Mouse (Mus musculus) forebrain, embryonic 12.5 days (tissue): Measurements from ENCODE around the gene Slc38a9. TPM values are rescaled to one million over a fixed set of nuclear protein-coding genes. Genes with fewer than 3 reads are reported as not detected.

ENCODE experiments used
- ATAC-seq: fragments of 200-750 bp; cut with Nextera tagmentation; 2 replicates; pipeline ENCODE4 v1.8.0; 2017; ENCODE audit warnings: moderate TSS enrichment; ENCODE audit not compliant: low FRiP score
- H3K27ac ChIP-seq: fragments of 300-500 bp; sonication (generic); 2 replicates; pipeline ENCODE4 v1.5.1; 2016; ENCODE audit warnings: mild to moderate bottlenecking
- H3K27me3 ChIP-seq: fragments of 300-500 bp; sonication (generic); 2 replicates; pipeline ENCODE4 v1.6.1; 2016; ENCODE audit warnings: mild to moderate bottlenecking
- H3K36me3 ChIP-seq: fragments of 300-500 bp; sonication (generic); replicated peaks from 2 replicates; pipeline ENCODE4 v1.6.1; 2016; ENCODE audit warnings: mild to moderate bottlenecking
- H3K4me1 ChIP-seq: fragments of 300-500 bp; sonication (generic); 2 replicates; pipeline ENCODE4 v1.6.1; 2016
- H3K4me2 ChIP-seq: fragments of 300-500 bp; sonication (generic); 2 replicates; pipeline ENCODE4 v1.6.1; 2016; ENCODE audit warnings: mild to moderate bottlenecking, moderate library complexity
- H3K4me3 ChIP-seq: fragments of 300-500 bp; sonication (generic); replicated peaks from 2 replicates; pipeline ENCODE4 v1.5.1; 2016; ENCODE audit warnings: mild to moderate bottlenecking
- H3K9ac ChIP-seq: fragments of 300-500 bp; sonication (generic); 2 replicates; pipeline ENCODE4 v1.6.1; 2016; ENCODE audit warnings: mild to moderate bottlenecking
- H3K9me3 ChIP-seq: fragments of 300-500 bp; sonication (generic); 2 replicates; pipeline ENCODE4 v1.6.1; 2016
- WGBS: fragments of 180-500 bp; shearing (Covaris S2); methylation state at CpG from one replicate; pipeline ENCODE4 v1.1.7; 2016; 5-methylcytosine and 5-hydroxymethylcytosine counted together
- polyA plus RNA-seq: library from polyadenylated mRNA; unstranded; fragments of >200 nt; fragmentation: Nextera tagmentation; extraction: Ambion mirVana; gene quantifications from 2 replicates; pipeline ENCODE4 v1.2.1, GENCODE M21; 2016

Slc38a9 gene
- polyA plus RNA-seq, 1 experiment from 2014 or later, result 22.2 TPM

DNA sequence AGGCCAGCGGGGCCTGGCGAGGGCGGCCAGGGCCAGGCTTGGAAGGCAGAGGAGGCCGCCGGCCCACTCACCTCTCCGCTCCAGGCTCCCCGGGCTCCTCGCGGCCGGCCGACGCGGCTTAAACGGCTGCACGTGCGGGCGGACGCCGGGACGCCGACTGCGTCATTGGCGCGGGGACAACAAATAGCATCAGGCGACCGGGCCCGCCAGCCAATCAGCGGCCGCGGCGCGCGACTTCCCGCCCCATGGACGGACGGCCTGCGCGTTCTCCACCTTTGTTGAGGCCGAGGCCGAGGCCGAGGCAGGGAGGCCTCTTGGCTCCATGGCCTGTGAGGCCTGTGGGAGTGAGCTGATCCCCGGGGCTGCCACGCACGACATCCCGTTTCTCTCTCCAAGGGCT is 8.3 kb upstream of the Slc38a9 start, which contains the start of gene Ddx4:
Gene Ddx4, minus strand, starts transcription at position 271 of the 400 bp plus-strand sequence.
- no peak within 1 kb of the TSS for H3K4me2 ChIP-seq
- no peaks in the 10 kb centered on the region for H3K27me3 ChIP-seq
- H3K36me3 ChIP-seq, result 0 out of 2 replicates have a peak, but pooled peaks cover 3% of the 10 kb centered on the region
- no peak for ATAC-seq
- H3K4me1 ChIP-seq, result no peaks in the 10 kb centered on the region
- no peak within 1 kb of the TSS; the same call in 1 of the 2 replicates for H3K4me3 ChIP-seq
- H3K9me3 ChIP-seq, result peaks cover 10% of the 10 kb centered on the region
- WGBS, result 72% methylated on average over 45 of the region's 45 CpGs
- no peak within 1 kb of the TSS for H3K9ac ChIP-seq
- H3K27ac ChIP-seq, result no peak within 1 kb of the TSS

DNA sequence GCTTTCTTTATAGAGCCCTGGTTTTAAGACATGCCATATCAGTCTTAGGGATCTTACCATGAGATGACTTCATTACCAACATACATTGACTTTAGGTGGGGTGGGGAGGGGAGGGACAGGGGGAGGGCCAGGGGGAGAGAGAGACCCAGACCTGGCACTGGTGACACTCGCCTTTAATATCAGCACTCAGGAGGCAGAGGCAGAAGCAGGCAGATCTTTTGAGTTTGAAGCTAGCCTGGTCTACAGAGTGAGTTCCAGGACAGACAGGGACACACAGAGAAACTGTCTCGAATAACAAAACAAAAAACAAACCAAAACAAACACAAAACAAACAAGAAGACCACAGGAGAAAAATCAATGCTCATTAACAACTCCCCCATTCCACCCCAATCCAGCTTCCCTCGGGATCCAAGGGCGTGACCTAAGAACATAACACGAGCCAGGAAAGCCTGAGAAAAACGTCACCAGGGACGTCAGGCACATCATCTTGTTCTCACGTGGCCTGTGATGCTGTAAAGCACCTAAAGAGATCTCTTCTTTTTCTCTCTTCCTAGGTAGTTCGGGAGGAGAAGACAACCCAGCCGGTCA is 471 bp upstream of the Slc38a9 start:
- no peaks in the 10 kb centered on the region for H3K36me3 ChIP-seq
- H3K27me3 ChIP-seq, result no peaks in the 10 kb centered on the region
- no peaks in the 10 kb centered on the region for H3K9me3 ChIP-seq
- WGBS, result 3% methylated on average over 10 of the region's 10 CpGs
- peak overlapping the region; percentile 77; the same call in 1 of the 2 replicates for H3K9ac ChIP-seq
- ATAC-seq, result peak; percentile 37
- no peak overlapping the region for H3K27ac ChIP-seq
- peak overlapping the region; percentile 82 for H3K4me2 ChIP-seq
- H3K4me1 ChIP-seq, result peaks cover 11% of the 10 kb centered on the region
- H3K4me3 ChIP-seq, result peak overlapping the region; percentile 75

DNA sequence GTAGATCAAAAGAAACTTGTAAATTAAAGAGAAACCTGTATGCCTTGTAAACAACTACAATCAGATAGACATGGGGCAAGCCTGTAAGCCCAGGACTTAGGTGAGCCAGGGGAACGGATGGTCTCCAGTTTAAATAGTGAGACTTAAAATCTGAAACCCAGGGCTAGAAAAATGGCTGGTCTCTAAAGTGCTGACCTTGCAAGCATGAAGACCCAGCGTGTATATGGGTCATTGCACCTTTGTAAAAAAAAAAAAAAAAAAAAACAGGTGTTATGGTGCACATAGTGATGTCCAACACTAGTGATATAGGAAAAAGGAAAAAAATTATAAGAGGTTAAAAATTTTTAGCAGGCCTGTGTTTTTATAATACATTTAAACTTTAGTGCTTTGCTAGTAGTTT is 1.1 kb downstream of the Slc38a9 start:
- WGBS, result 70% methylated on average over 2 of the region's 2 CpGs
- Histone ChIP-seq H3K27ac (no peak overlapping the region), H3K9ac (no peak overlapping the region), H3K4me3 (peak overlapping the region; percentile 75; the same call in 1 of the 2 replicates), H3K36me3 (no peaks in the 10 kb centered on the region), H3K27me3 (no peaks in the 10 kb centered on the region), H3K9me3 (no peaks in the 10 kb centered on the region), H3K4me2 (peak overlapping the region; percentile 82; the same call in 1 of the 2 replicates), H3K4me1 (peaks cover 11% of the 10 kb centered on the region)
- no peak for ATAC-seq

DNA sequence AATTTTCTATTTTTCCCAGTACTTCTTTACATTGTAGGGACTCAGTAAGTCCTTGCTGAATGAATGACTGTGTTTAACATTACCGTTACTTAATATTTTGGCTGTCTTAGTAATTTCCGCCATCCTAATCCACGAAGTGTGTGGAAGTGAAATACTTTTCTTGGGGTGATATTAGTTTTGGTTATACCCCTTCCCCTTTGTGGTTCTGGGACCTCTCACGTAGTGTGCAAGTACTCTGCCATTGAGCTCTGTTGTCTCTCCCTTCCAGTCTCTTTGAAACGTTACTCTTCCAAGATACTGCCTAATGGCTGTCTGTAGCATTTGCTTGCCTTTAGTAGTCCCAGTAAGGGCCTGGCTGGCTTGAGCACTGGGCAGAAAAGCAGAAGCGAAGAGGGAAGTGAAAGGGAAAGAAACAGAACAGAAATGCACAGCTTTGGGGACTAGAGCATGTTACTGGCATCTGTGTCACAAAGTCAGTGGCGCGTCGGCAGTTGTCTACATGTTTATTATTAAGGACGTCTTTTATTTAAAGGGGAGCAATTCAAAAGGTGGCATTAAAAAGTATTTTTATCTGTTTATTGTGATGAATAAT is 6.0 kb downstream of the Slc38a9 start:
- no peak overlapping the region for H3K27ac ChIP-seq
- no peak overlapping the region for H3K4me2 ChIP-seq
- H3K9me3 ChIP-seq, result no peaks in the 10 kb centered on the region
- 90% methylated on average over 10 of the region's 10 CpGs for WGBS
- H3K4me3 ChIP-seq, result no peak overlapping the region
- H3K9ac ChIP-seq, result no peak overlapping the region
- no peaks in the 10 kb centered on the region for H3K27me3 ChIP-seq
- ATAC-seq, result no peak
- peaks cover 2% of the 10 kb centered on the region; the same call in 1 of the 2 replicates for H3K4me1 ChIP-seq
- 0 out of 2 replicates have a peak, but pooled peaks cover 7% of the 10 kb centered on the region for H3K36me3 ChIP-seq

DNA sequence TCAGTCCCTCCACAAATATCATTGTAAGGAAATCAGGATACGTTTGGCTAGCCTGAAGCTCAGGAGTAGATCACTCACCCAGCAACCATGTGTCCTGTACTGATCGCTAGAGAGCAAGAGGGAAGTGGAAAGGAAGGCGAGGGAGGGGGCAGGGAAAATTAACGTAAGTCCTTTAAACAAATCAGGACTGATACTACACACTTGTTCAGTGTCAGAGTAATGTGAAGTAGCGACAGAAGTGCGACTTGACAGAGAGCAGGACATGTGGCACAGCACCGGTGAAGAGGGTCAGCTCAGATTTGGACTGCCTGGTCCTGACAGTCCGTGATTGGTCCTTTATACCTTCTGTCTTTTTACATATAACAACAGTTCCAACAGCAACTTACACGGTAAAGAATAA is 6.7 kb downstream of the Slc38a9 start:
- Histone ChIP-seq H3K4me3 (no peak overlapping the region), H3K27me3 (no peaks in the 10 kb centered on the region), H3K4me2 (no peak overlapping the region), H3K9me3 (no peaks in the 10 kb centered on the region), H3K4me1 (no peaks in the 10 kb centered on the region), H3K27ac (no peak overlapping the region), H3K36me3 (0 out of 2 replicates have a peak, but pooled peaks cover 7% of the 10 kb centered on the region), H3K9ac (no peak overlapping the region)
- ATAC-seq, result no peak
- 89% methylated on average over 9 of the region's 9 CpGs for WGBS

DNA sequence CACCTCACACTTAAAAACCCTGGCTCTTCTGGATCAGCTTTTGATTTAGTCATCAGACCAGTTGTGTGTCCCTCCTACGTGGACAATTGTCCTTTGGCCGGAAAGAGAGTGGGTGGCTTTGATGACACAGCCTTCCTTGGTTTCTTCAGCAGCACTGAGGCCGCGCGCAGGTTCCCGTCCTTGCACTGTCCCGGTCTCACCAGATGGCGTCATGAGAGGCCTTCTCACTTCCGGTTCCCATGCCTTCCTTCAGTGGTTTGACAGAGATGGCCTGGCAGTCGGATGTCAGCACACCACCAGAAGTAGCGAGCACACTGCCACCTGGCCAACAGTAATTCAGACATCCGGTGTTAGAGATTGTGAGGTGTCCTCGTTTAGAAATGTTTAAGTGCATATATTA is 11.2 kb downstream of the Slc38a9 start:
- Histone ChIP-seq H3K27me3 (no peaks in the 10 kb centered on the region), H3K9ac (no peak overlapping the region), H3K36me3 (0 out of 2 replicates have a peak, but pooled peaks cover 7% of the 10 kb centered on the region), H3K4me1 (no peaks in the 10 kb centered on the region), H3K4me2 (no peak overlapping the region), H3K9me3 (no peaks in the 10 kb centered on the region), H3K4me3 (no peak overlapping the region), H3K27ac (no peak overlapping the region)
- 67% methylated on average over 13 of the region's 13 CpGs for WGBS
- no peak for ATAC-seq

DNA sequence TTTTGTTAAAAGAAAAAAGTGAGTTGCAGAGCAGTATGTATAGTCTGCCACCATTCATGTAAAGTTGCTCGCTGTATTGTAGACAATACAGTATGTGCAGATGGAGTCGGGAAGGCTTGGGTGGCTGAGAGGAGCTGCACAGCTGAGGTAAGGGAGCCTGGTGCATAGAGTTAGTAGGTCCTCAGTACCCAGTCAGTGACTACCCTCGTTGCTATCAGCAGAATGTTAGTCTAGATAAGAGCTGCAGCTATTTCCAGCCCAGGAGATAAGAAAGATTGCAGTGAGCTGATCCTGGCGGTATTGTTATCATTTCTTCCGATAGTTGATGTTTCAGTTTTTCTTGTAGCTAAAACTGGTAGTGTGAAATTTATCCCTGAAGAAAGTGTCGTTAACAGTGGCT is 12.2 kb downstream of the Slc38a9 start:
- no peaks in the 10 kb centered on the region for H3K9me3 ChIP-seq
- WGBS, result 91% methylated on average over 6 of the region's 6 CpGs

DNA sequence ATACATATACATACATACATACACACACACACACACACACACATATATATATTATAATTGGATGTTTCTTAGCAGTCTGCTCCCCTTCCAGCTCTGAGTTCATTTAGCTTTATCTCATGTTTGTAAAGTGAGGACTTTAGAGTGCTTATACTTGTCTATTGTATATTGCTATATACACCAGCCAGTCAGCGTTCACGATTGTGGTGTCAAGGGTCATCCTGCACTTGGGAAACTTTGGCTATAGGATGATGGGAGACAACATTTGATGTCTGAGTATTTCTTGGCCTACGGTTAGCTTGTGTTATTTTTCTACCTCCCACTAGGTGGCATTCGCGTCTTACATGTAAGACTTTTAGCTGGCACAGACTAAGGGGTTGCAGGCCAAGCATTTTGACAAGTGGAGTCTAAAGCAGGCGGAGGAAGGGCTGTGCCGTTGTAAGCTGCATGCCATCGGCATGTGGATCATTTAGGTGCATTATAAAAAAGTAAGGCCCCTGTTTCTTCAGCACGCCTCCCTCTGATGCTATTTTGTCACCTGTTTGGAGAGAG is 13.4 kb downstream of the Slc38a9 start:
- 14% methylated on average over 9 of the region's 9 CpGs for whole genome bisulfite sequencing
- H3K4me2 ChIP-seq, result no peak overlapping the region

More for the DNA sequence above, 12.2 kb downstream of the Slc38a9 start:
- Histone ChIP-seq H3K27ac (no peak overlapping the region), H3K4me2 (no peak overlapping the region), H3K36me3 (0 out of 2 replicates have a peak, but pooled peaks cover 7% of the 10 kb centered on the region), H3K4me1 (no peaks in the 10 kb centered on the region), H3K4me3 (no peak overlapping the region), H3K9ac (no peak overlapping the region), H3K27me3 (no peaks in the 10 kb centered on the region)
- no peak for ATAC-seq

DNA sequence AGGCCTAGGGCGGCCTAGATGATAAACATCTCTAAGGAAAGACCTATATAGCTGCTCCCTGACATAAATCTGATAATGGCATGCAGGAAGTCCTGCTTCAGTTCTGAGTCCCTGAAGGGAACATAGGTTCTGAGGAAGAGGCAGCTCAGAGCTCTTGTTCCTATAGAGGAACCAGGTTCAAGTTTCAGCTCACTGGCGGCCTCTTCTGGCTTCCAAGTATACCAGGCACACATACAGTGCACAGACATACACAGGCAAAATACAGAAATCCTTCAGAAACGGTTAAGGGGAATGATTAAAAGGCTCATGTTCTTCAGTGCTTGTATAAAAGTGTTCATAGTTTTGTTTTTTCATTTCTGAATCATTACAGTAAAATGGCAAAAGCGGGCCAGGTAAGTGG is 17.6 kb downstream of the Slc38a9 start:
- WGBS, result 84% methylated on average over 4 of the region's 4 CpGs
- H3K4me3 ChIP-seq, result no peak overlapping the region
- no peak overlapping the region for H3K27ac ChIP-seq
- H3K9me3 ChIP-seq, result no peaks in the 10 kb centered on the region
- no peaks in the 10 kb centered on the region for H3K27me3 ChIP-seq
- peaks cover 4% of the 10 kb centered on the region; the same call in 1 of the 2 replicates for H3K36me3 ChIP-seq
- no peak overlapping the region for H3K4me2 ChIP-seq
- no peak for ATAC-seq
- H3K9ac ChIP-seq, result no peak overlapping the region
- H3K4me1 ChIP-seq, result no peaks in the 10 kb centered on the region

More for the DNA sequence above, 13.4 kb downstream of the Slc38a9 start:
- Histone ChIP-seq H3K9ac (no peak overlapping the region), H3K36me3 (peaks cover 11% of the 10 kb centered on the region; the same call in 1 of the 2 replicates), H3K27ac (no peak overlapping the region), H3K4me1 (no peaks in the 10 kb centered on the region), H3K4me3 (no peak overlapping the region), H3K27me3 (no peaks in the 10 kb centered on the region), H3K9me3 (no peaks in the 10 kb centered on the region)
- ATAC-seq, result peak; percentile 83

DNA sequence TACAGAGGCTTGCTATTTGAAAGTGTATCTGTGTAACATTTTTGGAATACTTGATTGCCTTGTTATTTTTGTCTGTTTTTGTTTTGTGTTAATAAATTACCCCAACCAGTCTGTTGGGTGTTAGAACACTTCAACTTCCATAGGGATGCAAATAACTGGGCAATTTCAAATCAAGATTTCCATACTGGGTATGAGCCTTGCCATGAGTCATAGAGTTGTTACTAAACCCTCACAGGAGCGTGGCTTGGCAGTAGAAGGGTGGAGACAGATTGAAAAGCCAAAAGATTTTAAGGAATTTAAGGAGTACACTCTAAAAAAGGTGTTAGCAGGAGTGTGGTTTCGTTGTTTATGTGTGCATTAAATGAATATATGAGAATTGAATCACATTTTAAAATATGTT is 22.8 kb downstream of the Slc38a9 start:
- Histone ChIP-seq H3K27me3 (no peaks in the 10 kb centered on the region), H3K27ac (no peak overlapping the region), H3K9me3 (no peaks in the 10 kb centered on the region), H3K4me2 (no peak overlapping the region), H3K9ac (no peak overlapping the region), H3K4me1 (no peaks in the 10 kb centered on the region), H3K36me3 (peaks cover under 1% of the 10 kb centered on the region; the same call in 1 of the 2 replicates), H3K4me3 (no peak overlapping the region)
- 78% methylated on average over 2 of the region's 2 CpGs for WGBS
- no peak for ATAC-seq

DNA sequence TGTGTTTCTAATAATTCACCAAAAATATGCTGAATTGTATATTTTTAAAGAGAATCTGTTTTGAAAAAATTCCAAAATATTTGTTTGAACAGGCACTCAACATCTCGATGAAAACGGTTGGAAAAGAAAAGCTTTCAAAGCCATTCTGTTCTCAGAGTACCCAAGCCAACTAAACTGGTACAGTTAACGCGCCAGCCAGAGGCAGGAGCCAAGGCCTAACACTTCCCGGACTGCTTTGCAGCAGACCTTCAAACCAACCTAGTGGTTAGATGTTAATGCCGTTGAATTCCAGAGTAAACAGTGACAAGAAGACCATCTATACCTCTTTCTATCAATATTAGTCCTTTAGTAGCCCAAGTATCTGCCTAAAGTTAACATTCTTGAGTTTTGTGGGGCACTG is 23.4 kb downstream of the Slc38a9 start:
- Histone ChIP-seq H3K27ac (no peak overlapping the region), H3K27me3 (no peaks in the 10 kb centered on the region), H3K36me3 (no peaks in the 10 kb centered on the region), H3K9me3 (no peaks in the 10 kb centered on the region), H3K4me3 (no peak overlapping the region), H3K4me1 (no peaks in the 10 kb centered on the region), H3K4me2 (no peak overlapping the region), H3K9ac (no peak overlapping the region)
- 83% methylated on average over 6 of the region's 6 CpGs for WGBS
- no peak for ATAC-seq

DNA sequence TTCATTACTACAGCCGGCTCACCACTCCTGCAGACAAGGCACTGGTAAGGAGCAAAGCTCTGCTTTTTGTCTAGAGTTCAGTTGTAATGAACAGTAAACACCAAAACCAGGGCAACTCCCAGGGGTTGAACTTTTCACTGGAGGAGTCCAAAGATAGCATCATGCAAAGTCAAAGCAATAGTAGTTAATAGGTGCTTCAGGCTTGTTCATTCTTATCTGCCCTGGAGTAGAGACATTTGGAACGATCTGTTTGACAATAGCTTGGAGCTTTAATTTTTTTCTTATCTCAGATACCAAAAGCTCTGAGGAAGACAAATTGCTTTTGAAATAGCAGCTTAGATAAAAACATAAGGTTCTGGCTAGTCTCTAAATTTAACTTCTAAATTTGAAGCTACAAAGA is 25.6 kb downstream of the Slc38a9 start:
- 86% methylated on average over 2 of the region's 2 CpGs for WGBS
- Histone ChIP-seq H3K36me3 (no peaks in the 10 kb centered on the region), H3K4me3 (no peak overlapping the region), H3K4me2 (no peak overlapping the region), H3K27ac (no peak overlapping the region), H3K4me1 (no peaks in the 10 kb centered on the region), H3K9me3 (no peaks in the 10 kb centered on the region), H3K27me3 (no peaks in the 10 kb centered on the region), H3K9ac (no peak overlapping the region)
- no peak for ATAC-seq
